Mouse (Mus musculus) left cerebral cortex, adult 9 months (tissue): ENCODE measurements at regions not wholly inside any gene's neighbourhood (a gene's known extent, or its start where the extent isn't known, plus 50 kb on each side); places are given as distances from the start of the nearest gene placed in this dataset.

Source experiments
- DNase-seq, 2 experiments: peaks; one replicate each; pipeline ENCODE4 v3.0.0; 2022; ENCODE audit warnings: low spot score in 2 of 2

DNA sequence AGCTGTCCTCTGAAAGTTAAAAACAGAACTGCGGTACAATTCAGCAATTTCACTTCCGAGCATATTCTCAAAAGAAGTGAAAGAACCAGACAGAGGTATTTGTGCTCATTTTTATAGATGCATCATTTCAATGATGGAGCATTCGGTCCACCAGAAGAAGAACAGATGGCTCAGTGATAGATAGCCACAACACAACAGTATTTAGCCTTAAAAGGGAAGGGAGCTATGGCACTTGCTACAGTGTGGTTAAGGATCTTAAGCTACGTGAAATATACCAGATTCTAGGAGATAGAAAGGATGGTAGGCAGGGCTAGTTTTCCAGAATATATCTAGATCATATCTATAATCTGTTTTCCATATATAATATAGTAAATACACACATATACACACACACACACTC, 77.5 kb upstream of the Gadd45a start:
- DNase-seq: no peak

DNA sequence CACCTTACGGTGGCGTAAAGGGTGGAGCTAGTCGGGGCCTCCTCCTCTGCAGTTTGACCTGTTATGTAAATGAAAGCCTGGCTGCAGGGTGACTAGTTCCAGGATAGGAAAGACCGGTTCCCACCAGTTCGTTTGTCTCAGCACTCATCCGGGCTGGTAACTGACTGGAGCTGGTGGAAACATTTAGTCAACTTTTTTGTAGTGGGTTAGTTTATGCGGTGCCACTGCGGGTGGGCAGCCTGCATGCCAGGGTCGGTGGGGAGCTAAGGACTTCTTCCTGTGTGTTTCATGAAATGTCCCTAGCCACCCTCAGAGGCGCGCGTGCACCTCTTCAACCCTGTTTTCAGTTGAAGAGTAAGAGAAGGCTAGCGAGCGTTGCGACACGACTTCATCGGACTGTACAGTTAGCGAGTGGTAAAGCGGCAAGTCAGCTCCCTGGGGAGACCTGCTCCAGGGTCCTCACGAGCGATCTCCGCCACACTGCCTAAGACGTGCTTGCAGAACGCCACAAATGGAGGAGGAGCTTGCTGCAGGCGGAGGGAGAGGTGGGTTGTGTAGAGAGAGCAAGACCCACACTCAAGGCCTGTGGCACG, 76.5 kb upstream of the Gadd45a start:
- no peak for DNase-seq

- DNase-seq: no peak
Measured at GRCm38 (mm10) chr6:67113261-67113660, 76.0 kb upstream of the Gadd45a start.

DNA sequence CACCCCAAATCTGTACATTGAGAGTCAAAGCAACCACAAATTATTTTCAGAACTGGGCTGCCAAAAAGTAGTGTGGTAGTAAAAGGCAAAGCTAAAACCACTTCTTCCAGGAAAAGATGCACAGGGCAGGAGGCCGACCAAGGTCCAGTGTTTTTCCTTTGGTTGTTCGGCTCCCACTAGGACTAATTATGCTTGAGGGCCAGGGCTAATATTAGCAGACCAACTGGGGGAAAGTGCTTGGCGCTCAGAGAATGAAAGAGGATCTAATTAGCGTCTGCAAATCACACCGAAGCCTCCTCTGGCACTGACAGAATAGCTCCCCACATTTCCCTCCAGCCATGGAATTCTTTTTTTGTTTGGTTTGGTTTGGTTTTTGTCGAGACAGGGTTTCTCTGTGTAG, 75.1 kb upstream of the Gadd45a start:
- no peak for DNase-seq

DNA sequence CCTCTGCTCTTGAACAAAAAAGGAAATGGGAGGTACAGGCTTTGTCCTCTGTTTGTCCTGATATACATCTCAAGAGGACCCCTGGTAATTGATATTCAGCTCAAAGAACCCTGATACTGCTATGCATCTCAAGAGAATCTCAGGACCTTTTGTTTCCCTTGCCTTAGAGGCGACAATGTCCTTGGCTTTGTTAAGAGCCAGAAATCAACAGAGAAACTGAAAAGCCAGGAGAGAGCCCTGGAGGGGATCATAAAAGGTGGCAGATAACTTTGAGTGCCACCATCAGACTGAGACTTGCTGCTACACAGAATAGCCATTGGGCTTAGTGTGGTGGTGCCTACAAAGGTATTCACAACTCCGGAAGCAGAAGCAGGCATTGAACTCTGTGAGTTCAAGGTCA, 74.3 kb upstream of the Gadd45a start:
- no peak for DNase-seq

DNA sequence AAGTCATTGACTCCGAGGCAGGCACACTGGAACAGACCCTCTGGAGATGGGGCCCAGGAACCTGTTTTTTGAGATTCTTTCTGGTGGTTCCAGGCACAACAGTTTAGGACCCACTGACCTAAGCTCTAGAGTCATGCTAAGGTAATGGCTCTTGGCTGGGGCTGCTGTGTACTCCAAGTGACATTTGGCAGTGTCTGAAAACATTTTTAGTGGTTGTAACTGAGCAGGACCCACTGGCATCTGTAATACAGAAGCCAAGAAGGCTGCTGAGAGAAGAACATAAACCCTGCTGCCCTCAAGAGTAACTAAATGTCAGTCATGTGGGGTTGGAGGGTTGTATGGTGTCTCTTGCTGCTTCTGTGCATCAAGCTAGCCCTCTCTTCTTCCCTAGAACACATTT, 73.1 kb upstream of the Gadd45a start:
- no peak for DNase-seq

DNA sequence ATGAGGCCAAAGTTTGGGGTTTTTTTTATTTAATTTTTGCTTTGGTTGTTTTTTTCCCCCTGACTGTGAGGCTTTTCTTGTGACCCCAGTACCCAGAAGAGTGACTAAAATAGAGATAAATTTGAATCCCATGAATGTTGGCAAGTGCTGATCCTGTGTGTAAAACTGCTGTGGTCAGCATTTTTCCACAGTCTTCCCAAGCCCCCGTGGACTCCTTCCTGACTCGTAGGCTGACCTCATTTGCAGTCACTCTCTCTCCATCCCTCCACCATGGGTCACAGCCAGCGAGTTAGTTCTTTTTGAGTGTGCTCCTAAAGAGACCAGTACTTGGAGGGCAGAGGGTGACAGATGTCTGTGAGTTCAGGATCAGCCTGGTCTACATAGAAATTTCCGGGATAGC, 72.5 kb upstream of the Gadd45a start:
- DNase-seq: no peak

DNA sequence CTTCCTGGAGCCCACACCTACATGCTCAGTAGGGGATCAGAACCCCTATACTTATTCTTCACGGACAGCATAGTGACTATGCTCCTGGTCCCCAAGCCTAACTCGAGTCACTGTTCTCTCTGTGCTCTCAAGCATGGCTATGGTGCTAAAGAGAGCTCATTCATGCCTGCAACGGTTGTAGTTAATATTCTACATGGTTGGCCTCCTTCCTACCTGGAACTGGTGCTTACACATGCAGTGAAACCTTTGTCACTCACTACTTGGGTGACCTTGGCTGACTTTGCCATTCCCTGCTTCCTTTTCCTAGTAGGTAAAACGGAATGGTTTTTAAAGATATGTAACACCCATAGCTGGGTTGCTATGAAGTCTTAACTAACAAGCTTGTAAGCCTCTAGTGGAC, 70.3 kb upstream of the Gadd45a start:
- DNase-seq: no peak

DNA sequence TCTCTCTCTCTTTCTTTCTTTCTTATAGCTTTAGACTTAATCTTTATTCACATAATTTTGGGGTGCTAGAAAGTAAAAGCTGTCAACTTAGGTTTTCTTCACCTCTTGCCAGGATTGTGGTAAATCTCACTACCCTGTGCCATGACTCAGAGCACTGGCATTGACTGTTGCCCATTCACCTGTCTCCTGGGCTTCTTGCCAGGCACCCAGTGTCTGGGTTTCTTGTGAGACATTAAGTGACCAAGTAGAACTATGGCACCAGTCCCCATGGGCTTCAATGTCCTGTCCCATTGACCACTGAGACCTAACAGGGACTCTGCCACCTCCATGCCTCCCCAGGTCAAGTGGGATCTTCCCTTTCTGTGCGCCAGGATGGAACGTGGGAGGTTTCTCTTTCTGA, 69.2 kb upstream of the Gadd45a start:
- DNase-seq: no peak

GRCm38 (mm10) chr6:67105386-67105785, 68.1 kb upstream of the Gadd45a start:
- no peak for DNase-seq

- peak in 1 of 2 experiments; percentile 28 for DNase-seq
Measured at GRCm38 (mm10) chr6:67104205-67104604, 66.9 kb upstream of the Gadd45a start.

- DNase-seq: peak; percentile 22 to 50
Measured at GRCm38 (mm10) chr6:67102541-67103134, 65.4 kb upstream of the Gadd45a start.

DNA sequence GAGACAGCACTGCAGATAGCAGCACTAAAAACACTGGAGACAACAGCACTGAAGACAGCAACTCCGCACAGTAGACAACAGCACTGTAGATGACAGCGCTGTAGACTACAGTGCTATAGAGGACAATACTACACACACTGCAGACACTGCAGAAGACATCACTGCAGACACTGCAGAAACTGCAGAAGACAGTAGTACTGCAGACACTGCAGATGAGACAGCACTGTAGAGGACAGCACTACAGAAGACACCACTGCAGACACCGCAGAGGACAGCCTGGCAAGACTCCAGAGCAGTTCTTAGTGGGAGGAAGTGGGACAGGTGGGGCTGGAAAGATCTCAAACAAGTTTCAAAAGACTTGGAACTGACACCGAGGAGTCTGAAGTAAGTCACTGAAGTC, 64.8 kb upstream of the Gadd45a start:
- DNase-seq: peak in 1 of 2 experiments; percentile 22

DNA sequence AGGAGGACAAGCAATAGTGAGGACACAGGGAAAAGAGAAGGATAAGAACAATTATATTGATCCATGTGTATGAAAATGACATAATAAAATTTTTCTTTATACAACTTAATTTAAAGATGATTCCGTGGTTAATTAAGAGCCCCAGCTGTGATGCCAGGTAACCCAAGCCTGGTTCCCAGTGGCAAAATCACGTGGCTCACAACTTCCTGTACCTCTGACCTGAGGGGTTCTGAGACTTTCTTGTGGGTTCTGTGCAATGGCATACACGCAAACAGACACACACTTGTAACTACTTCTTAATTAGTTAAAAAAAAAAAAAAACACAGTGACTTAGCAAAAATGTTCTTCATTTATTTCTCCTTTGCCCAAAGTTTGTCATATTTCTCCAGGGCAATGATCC, 57.2 kb upstream of the Gadd45a start:
- DNase-seq: no peak

- DNase-seq: no peak
Measured at GRCm38 (mm10) chr6:67093128-67093527, 55.9 kb upstream of the Gadd45a start.

- no peak for DNase-seq
Measured at GRCm38 (mm10) chr6:67090150-67090549, 52.9 kb upstream of the Gadd45a start.

- no peak for DNase-seq
Measured at GRCm38 (mm10) chr6:67089530-67090140, 52.4 kb upstream of the Gadd45a start.

DNA sequence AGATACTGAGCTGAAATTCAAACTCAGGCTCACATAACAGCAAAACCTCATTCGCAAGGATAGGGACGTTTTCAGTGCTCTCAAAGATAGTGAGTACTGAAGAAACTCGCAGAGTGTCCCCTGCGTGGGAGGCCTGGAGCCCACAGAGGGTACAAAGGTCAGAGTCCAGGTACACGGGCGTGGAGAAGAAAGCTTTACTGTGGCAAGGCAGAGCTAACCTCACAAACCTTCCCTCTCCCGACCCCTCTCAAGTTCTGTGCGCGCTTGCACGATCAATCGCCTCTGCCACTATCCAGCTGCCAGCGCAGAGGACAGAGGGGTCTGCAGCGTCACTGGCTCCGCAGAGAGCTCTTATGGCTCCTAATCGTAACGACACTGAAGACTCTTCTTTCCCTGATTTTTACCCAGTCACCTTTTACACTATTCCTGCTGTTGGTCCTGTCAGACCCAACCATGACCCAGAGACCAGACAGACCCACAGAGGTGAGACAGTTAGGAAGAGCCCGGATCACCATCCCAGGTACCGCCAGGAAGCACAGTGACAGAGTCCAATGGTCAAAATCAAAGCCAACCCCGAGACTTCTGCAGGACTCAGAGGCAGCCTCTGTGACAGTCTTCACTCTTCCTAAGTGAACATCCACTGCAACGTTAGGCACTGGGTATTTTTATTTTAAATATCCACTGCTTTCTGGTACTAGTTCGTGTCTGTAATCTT, 51.6 kb upstream of the Gadd45a start:
- DNase-seq: no peak

- no peak for DNase-seq
Measured at GRCm38 (mm10) chr6:67087837-67088440, 50.7 kb upstream of the Gadd45a start.

GRCm38 (mm10) chr6:67087393-67087792, 50.1 kb upstream of the Gadd45a start:
- no peak for DNase-seq
